Mouse (Mus musculus) midbrain, embryonic 10.5 days (tissue): ENCODE measurements around the gene Crabp2. TPM values are rescaled to one million over a fixed set of nuclear protein-coding genes. Genes with fewer than 3 reads are reported as not detected.
A peak's percentile ranks its signal among the peaks of the same experiment; 100 is the strongest.

ENCODE experiments used
- DNase-seq: peaks from one replicate; pipeline ENCODE4 v3.0.0-alpha.2; 2017; ENCODE audit warnings: low spot score
- H3K27ac ChIP-seq: fragments of 300-500 bp; sonication (generic); replicated peaks from 2 replicates; pipeline ENCODE4 v1.5.1; 2016; ENCODE audit warnings: mild to moderate bottlenecking
- H3K27me3 ChIP-seq: fragments of 300-500 bp; sonication (generic); 2 replicates; pipeline ENCODE4 v1.6.1; 2016; ENCODE audit warnings: low read depth, mild to moderate bottlenecking; ENCODE audit not compliant: poor library complexity, severe bottlenecking
- H3K36me3 ChIP-seq: fragments of 300-500 bp; sonication (generic); 2 replicates; pipeline ENCODE4 v1.6.1; 2016; ENCODE audit warnings: mild to moderate bottlenecking, moderate library complexity
- H3K4me1 ChIP-seq: fragments of 300-500 bp; sonication (generic); 2 replicates; pipeline ENCODE4 v1.6.1; 2016
- H3K4me3 ChIP-seq: fragments of 300-500 bp; sonication (generic); 2 replicates; pipeline ENCODE4 v1.5.1; 2016; ENCODE audit warnings: mild to moderate bottlenecking, moderate library complexity
- H3K9me3 ChIP-seq: fragments of 300-500 bp; sonication (generic); replicated peaks from 2 replicates; pipeline ENCODE4 v1.6.1; 2016; ENCODE audit warnings: mild to moderate bottlenecking
- WGBS: fragments of 180-500 bp; shearing (Covaris S2); methylation state at CpG from one replicate; pipeline ENCODE4 v1.1.7; 2016; 5-methylcytosine and 5-hydroxymethylcytosine counted together
- polyA plus RNA-seq: library from polyadenylated mRNA; unstranded; fragments of >200 nt; fragmentation: Nextera tagmentation; extraction: Ambion mirVana; gene quantifications from 2 replicates; pipeline ENCODE4 v1.2.1, GENCODE M21; 2016

Crabp2 gene
- polyA plus RNA-seq, 1 experiment from 2014 or later: 684 TPM

- Histone ChIP-seq H3K4me1 (peaks cover 86% of the 10 kb centered on the region), H3K27ac (peak overlapping the region; percentile 95), H3K4me3 (peak overlapping the region; percentile 68), H3K9me3 (no peaks in the 10 kb centered on the region), H3K36me3 (peaks cover 38% of the 10 kb centered on the region), H3K27me3 (peaks cover 18% of the 10 kb centered on the region)
- DNase-seq: peak; percentile 66
- WGBS: under 1% methylated on average over 13 of the region's 13 CpGs
Observed at GRCm38 (mm10) chr3:87949955-87950515, 1.6 kb downstream of the Crabp2 start.

- H3K27me3 ChIP-seq: peaks cover 18% of the 10 kb centered on the region
- H3K9me3 ChIP-seq: no peaks in the 10 kb centered on the region
- peak overlapping the region; percentile 68 for H3K4me3 ChIP-seq
- H3K36me3 ChIP-seq: peaks cover 41% of the 10 kb centered on the region
- WGBS: 17% methylated on average over 12 of the region's 12 CpGs
- H3K4me1 ChIP-seq: peaks cover 73% of the 10 kb centered on the region
- H3K27ac ChIP-seq: peak overlapping the region; percentile 95
- no peak for DNase-seq
Observed at GRCm38 (mm10) chr3:87951946-87952345, 3.5 kb downstream of the Crabp2 start.

- H3K27me3 ChIP-seq: peaks cover 18% of the 10 kb centered on the region
- H3K36me3 ChIP-seq: peaks cover 41% of the 10 kb centered on the region
- peak; percentile 47 for DNase-seq
- H3K4me1 ChIP-seq: peaks cover 72% of the 10 kb centered on the region
- peak overlapping the region; percentile 68 for H3K4me3 ChIP-seq
- H3K9me3 ChIP-seq: no peaks in the 10 kb centered on the region
- H3K27ac ChIP-seq: peak overlapping the region; percentile 95
- WGBS: 2% methylated on average over 5 of the region's 5 CpGs
Observed at GRCm38 (mm10) chr3:87952440-87952839, 4.0 kb downstream of the Crabp2 start.

GRCm38 (mm10) chr3:87958056-87958455 lies 9.6 kb downstream of the Crabp2 start:
- H3K4me3 ChIP-seq: peak overlapping the region; percentile 18; the same call in 1 of the 2 replicates
- H3K36me3 ChIP-seq: peaks cover 23% of the 10 kb centered on the region
- H3K9me3 ChIP-seq: no peaks in the 10 kb centered on the region
- H3K4me1 ChIP-seq: peaks cover 64% of the 10 kb centered on the region
- WGBS: 0% methylated on average over 1 of the region's 1 CpGs
- peak overlapping the region; percentile 95 for H3K27ac ChIP-seq
- peak; percentile 54 for DNase-seq
- H3K27me3 ChIP-seq: peaks cover 3% of the 10 kb centered on the region; the same call in 1 of the 2 replicates

- peak overlapping the region; percentile 95 for H3K27ac ChIP-seq
- WGBS: 35% methylated on average over 4 of the region's 4 CpGs
- peak overlapping the region; percentile 18; the same call in 1 of the 2 replicates for H3K4me3 ChIP-seq
- DNase-seq: no peak
- H3K27me3 ChIP-seq: no peaks in the 10 kb centered on the region
- H3K4me1 ChIP-seq: peaks cover 63% of the 10 kb centered on the region
- H3K36me3 ChIP-seq: peaks cover 19% of the 10 kb centered on the region
- no peaks in the 10 kb centered on the region for H3K9me3 ChIP-seq
Observed at GRCm38 (mm10) chr3:87958476-87958875, 10.0 kb downstream of the Crabp2 start.

- Histone ChIP-seq H3K4me3 (peak overlapping the region; percentile 57; the same call in 1 of the 2 replicates), H3K4me1 (peaks cover 62% of the 10 kb centered on the region), H3K9me3 (no peaks in the 10 kb centered on the region), H3K27me3 (no peaks in the 10 kb centered on the region), H3K36me3 (peaks cover 14% of the 10 kb centered on the region), H3K27ac (peak overlapping the region; percentile 95)
- WGBS: 38% methylated on average over 1 of the region's 1 CpGs
- DNase-seq: no peak
Observed at GRCm38 (mm10) chr3:87958967-87959366, 10.5 kb downstream of the Crabp2 start.

- WGBS: 66% methylated on average over 7 of the region's 7 CpGs
- peaks cover 62% of the 10 kb centered on the region for H3K4me1 ChIP-seq
Observed at GRCm38 (mm10) chr3:87959371-87959770, 10.9 kb downstream of the Crabp2 start.

GRCm38 (mm10) chr3:87960191-87960585 lies 11.7 kb downstream of the Crabp2 start:
- Histone ChIP-seq H3K27ac (peak overlapping the region; percentile 95), H3K9me3 (no peaks in the 10 kb centered on the region), H3K36me3 (peaks cover 1% of the 10 kb centered on the region), H3K27me3 (no peaks in the 10 kb centered on the region), H3K4me3 (peak overlapping the region; percentile 57), H3K4me1 (peaks cover 62% of the 10 kb centered on the region)
- under 1% methylated on average over 10 of the region's 10 CpGs for WGBS
- no peak for DNase-seq

More at GRCm38 (mm10) chr3:87959371-87959770, 10.9 kb downstream of the Crabp2 start:
- Histone ChIP-seq H3K27ac (peak overlapping the region; percentile 95), H3K9me3 (no peaks in the 10 kb centered on the region), H3K27me3 (no peaks in the 10 kb centered on the region), H3K4me3 (peak overlapping the region; percentile 57; the same call in 1 of the 2 replicates), H3K36me3 (peaks cover 10% of the 10 kb centered on the region)
- no peak for DNase-seq

- Histone ChIP-seq H3K9me3 (no peaks in the 10 kb centered on the region), H3K27me3 (no peaks in the 10 kb centered on the region), H3K4me1 (peaks cover 62% of the 10 kb centered on the region), H3K36me3 (no peaks in the 10 kb centered on the region), H3K4me3 (peak overlapping the region; percentile 57), H3K27ac (peak overlapping the region; percentile 95)
- peak; percentile 96 for DNase-seq
- WGBS: 1% methylated on average over 27 of the region's 27 CpGs
Observed at GRCm38 (mm10) chr3:87960586-87961191, 12.2 kb downstream of the Crabp2 start.

- DNase-seq: peak; percentile 79
- Histone ChIP-seq H3K4me1 (peaks cover 57% of the 10 kb centered on the region), H3K27me3 (peaks cover 8% of the 10 kb centered on the region; the same call in 1 of the 2 replicates), H3K4me3 (peak overlapping the region; percentile 97), H3K27ac (peak overlapping the region; percentile 98), H3K9me3 (no peaks in the 10 kb centered on the region), H3K36me3 (peaks cover 24% of the 10 kb centered on the region)
- WGBS: under 1% methylated on average over 21 of the region's 21 CpGs
Observed at GRCm38 (mm10) chr3:87970184-87970938, 21.9 kb downstream of the Crabp2 start.

- peaks cover 64% of the 10 kb centered on the region for H3K4me1 ChIP-seq
- peaks cover 31% of the 10 kb centered on the region for H3K36me3 ChIP-seq
- peak; percentile 95 for DNase-seq
- no peaks in the 10 kb centered on the region for H3K9me3 ChIP-seq
- peaks cover 8% of the 10 kb centered on the region; the same call in 1 of the 2 replicates for H3K27me3 ChIP-seq
- peak within 1 kb of the TSS; percentile 97 for H3K4me3 ChIP-seq
- under 1% methylated on average over 44 of the region's 44 CpGs for WGBS
- H3K27ac ChIP-seq: peak within 1 kb of the TSS; percentile 98
Observed at GRCm38 (mm10) chr3:87970939-87971488, 22.5 kb downstream of the Crabp2 start, which contains the start of gene Nes. Gene Nes, plus strand, starts transcription at chr3:87971078.

GRCm38 (mm10) chr3:87971489-87972202 lies 23.2 kb downstream of the Crabp2 start:
- H3K4me1 ChIP-seq: peaks cover 65% of the 10 kb centered on the region
- under 1% methylated on average over 56 of the region's 60 CpGs for WGBS
- peak overlapping the region; percentile 97 for H3K4me3 ChIP-seq
- peak; percentile 54 for DNase-seq
- peaks cover 37% of the 10 kb centered on the region for H3K36me3 ChIP-seq
- peak overlapping the region; percentile 98 for H3K27ac ChIP-seq
- H3K27me3 ChIP-seq: peaks cover 8% of the 10 kb centered on the region; the same call in 1 of the 2 replicates
- no peaks in the 10 kb centered on the region for H3K9me3 ChIP-seq
